Comparison of ENCODE assay signal across 16 mouse cellular contexts in the genomic region with DNA sequence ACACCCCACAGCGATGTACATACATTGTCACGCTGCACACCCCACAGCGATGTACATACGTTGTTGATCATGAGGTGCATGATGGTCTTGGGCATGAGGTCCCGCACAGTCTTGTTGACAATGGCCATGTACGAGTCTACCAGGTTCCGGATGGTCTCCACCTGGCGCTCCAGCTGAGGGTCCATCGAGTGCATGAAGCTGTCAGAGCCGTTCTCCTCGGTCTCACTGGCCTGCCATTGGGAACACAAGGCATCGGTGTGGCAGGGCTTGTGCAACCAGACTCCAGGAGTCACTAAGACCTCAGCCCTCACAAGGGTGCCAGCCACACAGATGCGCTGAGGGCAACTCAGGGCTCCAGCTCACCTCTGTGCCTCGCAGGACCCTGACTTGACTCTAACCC. TPM values are rescaled to one million over a fixed set of nuclear protein-coding genes. Genes with fewer than 3 reads are reported as not detected.
A peak's percentile ranks its signal among the peaks of the same experiment; 100 is the strongest.
DNase-seq lines count a peak whose midpoint lies in the region; ATAC-seq and TF ChIP-seq lines count a peak whose summit lies in the region.
"Had no signal": no experiment of that assay in that cellular context is flagged by ENCODE, and none has a peak within 500 bp of the region (broad histone marks: within the 10 kb centered on the region; RNA-seq: fewer than 3 reads in every experiment).

No protein-coding gene starts in this region.

- no peaks in the 10 kb centered on the region for H3K79me2 ChIP-seq in myocyte (ENCODE audit: control insufficient read depth, insufficient read depth)

- H3ac ChIP-seq in myocyte (ENCODE audit: control insufficient read depth, insufficient read length), result no peak overlapping the region

- no peaks in the 10 kb centered on the region for H3K36me3 ChIP-seq in heart, embryonic 13.5 days
- H3K36me3 ChIP-seq in lung, embryonic 15.5 days, result no peaks in the 10 kb centered on the region
- peaks cover 19% of the 10 kb centered on the region for H3K36me3 ChIP-seq in embryonic facial prominence, embryonic 14.5 days (ENCODE audit: control insufficient read depth, insufficient read depth, low read length)
- H3K36me3 ChIP-seq in myocyte (ENCODE audit: control insufficient read depth, insufficient read depth), result no peaks in the 10 kb centered on the region

- H3K4me1 ChIP-seq in heart, embryonic 13.5 days, result peaks cover 76% of the 10 kb centered on the region
- H3K4me1 ChIP-seq in lung, embryonic 15.5 days, result peaks cover 72% of the 10 kb centered on the region
- H3K4me1 ChIP-seq in embryonic facial prominence, embryonic 14.5 days (ENCODE audit: control insufficient read depth, insufficient read depth, low read length), result peaks cover 60% of the 10 kb centered on the region

- no peaks in the 10 kb centered on the region for H3K9me3 ChIP-seq in heart, embryonic 13.5 days
- no peaks in the 10 kb centered on the region for H3K9me3 ChIP-seq in lung, embryonic 15.5 days
- H3K9me3 ChIP-seq in embryonic facial prominence, embryonic 14.5 days (ENCODE audit: control insufficient read depth, low read length), result no peaks in the 10 kb centered on the region
- H3K9me3 ChIP-seq: hindbrain, embryonic 15.5 days; neural tube, embryonic 15.5 days had no signal

- ATAC-seq in heart, embryonic 13.5 days (ENCODE audit: extremely low read depth, insufficient number of reproducible peaks, low FRiP score, low TSS enrichment), result no peak
- no peak for ATAC-seq in lung, embryonic 15.5 days (ENCODE audit: borderline replicate concordance, extremely low read depth, low FRiP score, low TSS enrichment)
- ATAC-seq in embryonic facial prominence, embryonic 14.5 days (ENCODE audit: low read depth), result no peak
- ATAC-seq: activated CD4-positive, CD25-positive, alpha-beta regulatory T cell, adult 4 months; CD4-positive, CD25-positive, alpha-beta regulatory T cell, adult 4 months; forebrain, embryonic 14.5 days had no signal

- H3K9ac ChIP-seq in heart, embryonic 13.5 days, result no peak overlapping the region
- H3K9ac ChIP-seq in lung, embryonic 15.5 days, result no peak overlapping the region
- no peak overlapping the region for H3K9ac ChIP-seq in embryonic facial prominence, embryonic 14.5 days (ENCODE audit: low read depth, low read length)
- H3K9ac ChIP-seq: hindbrain, embryonic 15.5 days; neural tube, embryonic 15.5 days had no signal

- WGBS in heart, embryonic 13.5 days, result 93% methylated on average over 14 of the region's 14 CpGs
- 88% methylated on average over 14 of the region's 14 CpGs for WGBS in lung, embryonic 15.5 days
- WGBS in embryonic facial prominence, embryonic 14.5 days, result 92% methylated on average over 14 of the region's 14 CpGs

- H3K4me3 ChIP-seq in heart, embryonic 13.5 days, result no peak overlapping the region
- H3K4me3 ChIP-seq in lung, embryonic 15.5 days, result no peak overlapping the region
- no peak overlapping the region for H3K4me3 ChIP-seq in embryonic facial prominence, embryonic 14.5 days (ENCODE audit: low read depth, low read length)
- no peak overlapping the region for H3K4me3 ChIP-seq in myocyte
- H3K4me3 ChIP-seq: hindbrain, embryonic 15.5 days; neural tube, embryonic 15.5 days had no signal

- no peak for TF ChIP-seq POLR2A in myocyte (IDR thresholded peaks at IDR 0.05; ENCODE audit: insufficient read length, low read depth)

- H3K27me3 ChIP-seq in heart, embryonic 13.5 days (replicated peaks), result peaks cover 63% of the 10 kb centered on the region
- no peaks in the 10 kb centered on the region for H3K27me3 ChIP-seq in lung, embryonic 15.5 days
- no peaks in the 10 kb centered on the region for H3K27me3 ChIP-seq in embryonic facial prominence, embryonic 14.5 days (replicated peaks; ENCODE audit: control insufficient read depth, insufficient read depth, low read length)
- H3K27me3 ChIP-seq in myocyte (ENCODE audit: control insufficient read depth, insufficient read depth, insufficient read length), result no peaks in the 10 kb centered on the region

- no peak overlapping the region for H3K4me2 ChIP-seq in heart, embryonic 13.5 days
- H3K4me2 ChIP-seq in lung, embryonic 15.5 days, result 0 out of 2 replicates have a peak overlapping the region, but pooled peaks have one; percentile 57
- no peak overlapping the region for H3K4me2 ChIP-seq in embryonic facial prominence, embryonic 14.5 days (ENCODE audit: low read depth, low read length)
- peak overlapping the region; percentile 80 for H3K4me2 ChIP-seq in myocyte (ENCODE audit: low read depth)
- H3K4me2 ChIP-seq: hindbrain, embryonic 15.5 days; neural tube, embryonic 15.5 days had no signal

- H3K27ac ChIP-seq in heart, embryonic 13.5 days (replicated peaks), result peak overlapping the region; percentile 91
- H3K27ac ChIP-seq in lung, embryonic 15.5 days, result peak overlapping the region; percentile 95
- H3K27ac ChIP-seq in embryonic facial prominence, embryonic 14.5 days (replicated peaks; ENCODE audit: low read depth, low read length), result peak overlapping the region; percentile 100
- H3K27ac ChIP-seq: hindbrain, embryonic 15.5 days; neural tube, embryonic 15.5 days had no signal

- DNase-seq in heart, adult 9 months (ENCODE audit: low spot score in 2 of 2), result no peak
- DNase-seq in lung, postnatal 4 days, result no peak
- no peak for DNase-seq in embryonic facial prominence, embryonic 14.5 days (ENCODE audit: low spot score)
- no peak for DNase-seq in embryo, embryonic 9.5 days (ENCODE audit: extremely low spot score)
- DNase-seq: cerebellum, adult 11-12 months; kidney, postnatal 10 days; liver; lung, postnatal 10 days had no signal

TF ChIP-seq in myocyte, 11 proteins besides CTCF, POLR2A, EP300 and RAD21:
- no peak for TF ChIP-seq MYOG (IDR thresholded peaks at IDR 0.05; ENCODE audit: control insufficient read depth in 1 of 3, insufficient read depth in 1 of 3, insufficient read length in 2 of 3, low read depth in 2 of 3)
- TF ChIP-seq CEBPB (IDR thresholded peaks at IDR 0.05; ENCODE audit: insufficient read depth, poor library complexity, severe bottlenecking), result no peak
- no peak for TF ChIP-seq USF1 (IDR thresholded peaks at IDR 0.05; ENCODE audit: low read depth)

RNA-seq across cellular contexts. Expression of a gene that starts 27.0 kb away (rescaled TPM):
- 286 and 336 TPM in 2 replicates for polyA plus RNA-seq in heart, embryonic 13.5 days (2015; fragmentation: Nextera tagmentation; extraction: Ambion mirVana)
- 405 and 449 TPM in 2 replicates for polyA plus RNA-seq in lung, embryonic 15.5 days (2015; fragmentation: Nextera tagmentation; extraction: Ambion mirVana)
- polyA plus RNA-seq in embryonic facial prominence, embryonic 14.5 days (2014; fragmentation: Nextera tagmentation; extraction: Ambion mirVana), result 206 and 249 TPM in 2 replicates
- 253 TPM for polyA plus RNA-seq in myocyte (2012; fragmentation: generic; extraction: Trizol)

RNA-seq across cellular contexts. Expression of a gene that starts 27.6 kb away (rescaled TPM):
- 22.0 and 22.2 TPM in 2 replicates for polyA plus RNA-seq in heart, embryonic 13.5 days (2015; fragmentation: Nextera tagmentation; extraction: Ambion mirVana)
- polyA plus RNA-seq in lung, embryonic 15.5 days (2015; fragmentation: Nextera tagmentation; extraction: Ambion mirVana), result 22.8 and 24.3 TPM in 2 replicates
- 27.2 and 33.1 TPM in 2 replicates for polyA plus RNA-seq in embryonic facial prominence, embryonic 14.5 days (2014; fragmentation: Nextera tagmentation; extraction: Ambion mirVana)
- 60.7 TPM for polyA plus RNA-seq in myocyte (2012; fragmentation: generic; extraction: Trizol)

RNA-seq across cellular contexts. Expression of a gene that starts 37.3 kb away (rescaled TPM):
- 32.9 and 35.2 TPM in 2 replicates for polyA plus RNA-seq in heart, embryonic 13.5 days (2015; fragmentation: Nextera tagmentation; extraction: Ambion mirVana)
- 47.0 and 47.7 TPM in 2 replicates for polyA plus RNA-seq in lung, embryonic 15.5 days (2015; fragmentation: Nextera tagmentation; extraction: Ambion mirVana)
- 41.9 and 48.0 TPM in 2 replicates for polyA plus RNA-seq in embryonic facial prominence, embryonic 14.5 days (2014; fragmentation: Nextera tagmentation; extraction: Ambion mirVana)
- polyA plus RNA-seq in myocyte (2012; fragmentation: generic; extraction: Trizol), result 54.2 TPM

RNA-seq across cellular contexts. Expression of a gene that starts 38.3 kb away (rescaled TPM):
- 3.4 and 4.5 TPM in 2 replicates for polyA plus RNA-seq in heart, embryonic 13.5 days (2015; fragmentation: Nextera tagmentation; extraction: Ambion mirVana)
- 7.0 and 7.6 TPM in 2 replicates for polyA plus RNA-seq in lung, embryonic 15.5 days (2015; fragmentation: Nextera tagmentation; extraction: Ambion mirVana)
- 34.1 and 41.7 TPM in 2 replicates for polyA plus RNA-seq in embryonic facial prominence, embryonic 14.5 days (2014; fragmentation: Nextera tagmentation; extraction: Ambion mirVana)
- polyA plus RNA-seq in myocyte (2012; fragmentation: generic; extraction: Trizol), result 44.0 TPM
- polyA plus RNA-seq: activated CD4-positive, CD25-positive, alpha-beta regulatory T cell, adult 4 months; CD4-positive, CD25-positive, alpha-beta regulatory T cell, adult 4 months had no signal

RNA-seq across cellular contexts. Expression of a gene that starts 54.9 kb away (rescaled TPM):
- polyA plus RNA-seq in heart, embryonic 13.5 days (2015; fragmentation: Nextera tagmentation; extraction: Ambion mirVana), result 44.8 and 45.3 TPM in 2 replicates
- 66.6 and 69.9 TPM in 2 replicates for polyA plus RNA-seq in lung, embryonic 15.5 days (2015; fragmentation: Nextera tagmentation; extraction: Ambion mirVana)
- polyA plus RNA-seq in embryonic facial prominence, embryonic 14.5 days (2014; fragmentation: Nextera tagmentation; extraction: Ambion mirVana), result 58.6 and 60.6 TPM in 2 replicates
- polyA plus RNA-seq in myocyte (2012; fragmentation: generic; extraction: Trizol), result 32.1 TPM

Comparison
In these comparisons a context has a peak if more than half of its experiments do, and no peak if none do; other contexts are left out.
1. H3K4me2 ChIP-seq: peak in lung, embryonic 15.5 days (single experiment) and myocyte (single experiment); none in heart, embryonic 13.5 days (single experiment) and embryonic facial prominence, embryonic 14.5 days (single experiment).
2. Peak in every context shown above with its lines, with median percentiles within 50 percentile points of each other: H3K27ac ChIP-seq.